Mouse (Mus musculus) Patski (cell line): ENCODE measurements around the gene Npr2. TPM values are rescaled to one million over a fixed set of nuclear protein-coding genes. Genes with fewer than 3 reads are reported as not detected.
A peak's percentile ranks its signal among the peaks of the same experiment; 100 is the strongest.

Experiments used
- ATAC-seq: fragments of 100-300 bp; one replicate; pipeline ENCODE4 v1.8.0; 2021
- CTCF ChIA-PET: fragments of 350-600 bp; sonication (Branson Sonifier 250); formaldehyde crosslinking; loops from one replicate; lab custom pipeline; 2022; ENCODE audit warnings: inconsistent platforms; lab: Charles Lee
- POLR2A ChIA-PET: fragments of 350-600 bp; sonication (Branson Sonifier 250); formaldehyde crosslinking; loops from one replicate; lab custom pipeline; 2022; ENCODE audit warnings: antibody characterized with exemption, inconsistent platforms; lab: Charles Lee
- DNase-seq: peaks from one replicate; pipeline ENCODE4 v3.0.0-alpha.2; 2011; ENCODE audit warnings: low read depth, low spot score
- H3K27me3 ChIP-seq: fragments of 371-371 bp; one replicate; pipeline ENCODE4 v1.5.1; 2021
- CTCF ChIP-seq: fragments of 100-300 bp; IDR thresholded peaks from one replicate; pipeline ENCODE4 v1.5.1; 2021
- in situ Hi-C: fragments of 300-500 bp; cut with MboI; formaldehyde crosslinking; loops from 3 replicates; pipeline ENCODE4 v1.11.1; 2018; ENCODE audit warnings: low pct_unique_long_range_greater_than_20kb, mixed read lengths
- polyA plus RNA-seq: library from polyadenylated mRNA; unstranded; gene quantifications from one replicate; pipeline ENCODE4 v1.2.3, GENCODE M21; 2021

Npr2 gene
- polyA plus RNA-seq: 47.2 TPM

DNA sequence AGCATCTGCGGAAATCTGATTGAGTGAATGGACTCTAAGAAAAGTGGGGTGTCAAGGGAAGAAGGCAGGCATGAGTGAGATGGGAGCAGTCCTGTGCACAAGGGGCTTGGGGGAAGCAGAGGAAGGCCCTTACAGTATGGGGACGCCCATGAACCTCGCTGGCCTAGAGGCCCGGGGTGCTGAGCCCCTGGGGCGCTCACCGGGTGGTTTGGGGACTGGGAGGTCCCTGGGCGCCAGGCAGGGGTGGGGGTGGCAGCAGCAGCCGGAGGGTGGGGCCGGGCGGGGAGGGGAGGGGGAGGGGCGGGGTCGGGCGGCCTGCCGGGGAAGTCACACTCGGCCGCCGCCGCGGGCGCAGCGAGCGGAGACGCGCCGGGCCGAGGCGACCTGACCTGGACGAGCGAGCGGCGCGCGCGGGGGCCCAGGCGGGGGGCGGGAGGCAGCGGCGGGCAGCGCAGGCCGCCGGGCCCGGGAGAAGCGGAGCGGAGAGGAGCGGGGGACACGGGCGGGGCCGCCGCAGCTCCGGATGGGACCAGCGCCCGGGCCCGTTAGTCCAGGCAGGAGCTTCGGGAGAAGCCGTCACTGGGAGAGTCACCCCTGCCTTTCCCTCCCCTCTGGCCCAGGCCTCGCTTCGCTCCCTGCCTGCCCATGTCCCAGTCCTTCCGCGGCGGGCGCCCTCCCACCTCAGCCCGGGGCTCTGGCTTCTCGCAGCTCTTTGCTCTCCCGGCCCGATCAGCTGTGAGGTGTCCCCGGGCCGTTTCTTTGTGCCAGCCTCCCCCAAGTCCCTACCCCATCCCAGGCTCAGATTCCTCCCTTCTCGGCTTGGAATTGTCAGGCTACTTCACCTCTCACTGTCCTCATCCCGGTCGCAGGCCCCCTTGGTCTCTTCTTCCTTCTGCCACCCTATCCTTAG is at the start of gene Npr2:
Gene Npr2 (plus strand): TSS at position 890 of the 910 bp plus-strand sequence.
- in situ Hi-C loops: loop anchor here (5.0 kb wide), 1 partner anchor 76 kb away; no protein-coding TSS in a partner anchor
- CTCF ChIA-PET: interaction anchor here (1.0 to 1.8 kb wide), 9 partner anchors 13 to 113 kb away, joined by 3 to 15 read pairs (median 4); partner anchors contain the start of gene Hint2
- H3K27me3 ChIP-seq: no peaks in the 10 kb centered on the region
- DNase-seq (no peak), ATAC-seq (peak; percentile 26)
- TF ChIP-seq CTCF: no peak
- POLR2A ChIA-PET: interaction anchor here (1.0 to 1.8 kb wide), 3 partner anchors 24 to 37 kb away, joined by 3 to 5 read pairs (median 4); no protein-coding TSS in a partner anchor

DNA sequence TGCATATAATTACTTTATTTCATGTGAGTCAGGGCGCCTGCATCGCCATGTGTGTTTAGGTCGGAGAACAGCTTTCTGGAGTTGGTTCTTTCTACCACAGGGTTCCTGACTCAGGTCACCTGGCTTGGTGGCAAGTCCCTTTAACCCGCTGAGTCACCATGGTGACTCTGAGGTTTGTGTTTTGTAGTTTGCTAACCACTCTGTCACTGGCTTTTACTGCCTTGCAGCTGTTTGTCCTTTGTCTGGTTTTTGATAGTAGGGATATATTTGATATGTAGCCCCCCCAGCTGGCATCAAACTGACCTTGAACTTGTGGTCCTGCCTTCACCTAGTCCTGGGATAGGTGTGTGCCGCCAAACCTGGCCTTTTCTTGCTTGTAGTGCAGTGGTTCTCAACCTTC is 49.5 kb upstream of the Npr2 start:
- no peak for TF ChIP-seq CTCF
- no peak for ATAC-seq
- H3K27me3 ChIP-seq: no peaks in the 10 kb centered on the region
- ChIA-PET POLR2A (interaction anchor here (0.6 to 1.1 kb wide), 2 partner anchors 20 to 22 kb away, joined by 3 read pairs; no protein-coding TSS in a partner anchor), CTCF (interaction anchor here (1.0 kb wide), 1 partner anchor 11 kb away, joined by 3 read pairs; no protein-coding TSS in a partner anchor)
- no peak for DNase-seq
- in situ Hi-C loops: no loop called here

DNA sequence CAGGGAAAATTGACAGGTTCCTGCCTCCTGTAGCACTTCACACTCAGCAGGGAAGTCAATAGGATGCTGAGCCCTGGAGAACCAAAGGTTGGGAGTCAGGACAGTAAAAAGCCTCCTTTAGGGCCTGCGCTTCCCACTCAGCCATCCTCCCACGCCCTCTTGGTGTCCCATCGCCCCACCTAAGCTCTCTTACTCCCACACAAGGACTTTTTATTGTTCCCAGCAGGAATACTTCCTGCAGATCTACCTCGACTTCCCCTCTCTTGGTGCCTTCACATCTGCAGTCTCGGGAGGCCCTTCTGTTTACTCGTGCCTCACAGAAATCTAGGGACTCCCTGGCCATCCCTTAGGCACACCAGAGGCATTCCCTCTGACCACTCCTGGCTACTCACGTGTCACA is 48.3 kb upstream of the Npr2 start:
- no peaks in the 10 kb centered on the region for H3K27me3 ChIP-seq
- ChIA-PET POLR2A (no interaction called here), CTCF (interaction anchor here (0.9 to 1.2 kb wide), 3 partner anchors 10 to 142 kb away, joined by 3 read pairs; no protein-coding TSS in a partner anchor)
- in situ Hi-C loops: no loop called here
- TF ChIP-seq CTCF: no peak
- no peak for DNase-seq
- no peak for ATAC-seq

DNA sequence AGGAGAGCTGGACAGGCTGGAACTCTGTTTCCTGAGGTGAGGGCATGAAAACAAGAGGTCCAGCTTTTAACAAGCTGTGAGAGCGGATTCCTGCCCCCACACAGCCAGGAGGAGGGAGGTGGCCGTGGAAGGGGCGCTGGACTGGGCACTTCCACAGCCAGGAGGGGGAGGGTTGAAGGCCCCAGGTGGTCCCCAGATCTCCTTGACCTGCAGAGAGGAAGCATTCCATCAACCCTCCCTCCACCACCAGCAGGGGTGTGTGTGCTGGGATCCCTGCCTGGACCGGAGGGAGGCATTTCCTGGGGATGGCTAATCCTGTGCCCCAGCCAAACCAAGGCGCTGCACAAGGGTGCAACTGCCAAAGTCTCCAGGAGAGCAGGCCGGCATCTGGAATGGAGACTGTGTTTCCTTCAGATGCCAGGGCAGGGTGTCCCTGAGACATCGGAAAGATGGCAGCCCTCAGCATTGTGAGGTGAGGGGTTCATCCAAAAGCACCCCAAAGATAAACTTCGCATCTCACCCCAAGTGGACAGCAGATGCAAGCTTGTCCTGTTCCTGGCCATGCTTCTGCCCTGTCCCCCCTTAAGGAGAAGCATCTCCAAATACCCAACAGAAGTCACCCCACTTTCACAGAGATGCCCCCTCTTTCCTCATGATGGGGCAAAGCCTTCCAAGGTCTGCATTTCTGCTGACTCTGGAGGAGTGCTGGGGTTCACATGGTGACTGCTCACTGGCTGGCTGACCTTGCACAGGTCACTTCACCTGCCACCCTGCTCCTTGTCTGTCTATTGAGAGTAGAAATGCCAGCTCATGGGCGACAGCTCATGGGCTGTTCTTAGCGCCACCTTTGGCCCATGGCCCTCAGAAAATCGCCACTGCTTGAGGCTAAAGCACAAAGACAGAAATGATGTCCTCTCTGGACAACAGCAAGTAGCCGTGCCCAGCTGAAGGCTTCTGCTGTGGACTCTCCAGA is 47.0 kb upstream of the Npr2 start, which contains the start of gene Msmp:
Gene Msmp (minus strand): TSS at position 51 of the 973 bp plus-strand sequence.
- TF ChIP-seq CTCF: no peak
- ATAC-seq (no peak), DNase-seq (no peak)
- ChIA-PET POLR2A (interaction anchor here (0.7 kb wide), 1 partner anchor 36 kb away, joined by 4 read pairs; no protein-coding TSS in a partner anchor), CTCF (interaction anchor here (1.2 kb wide), 1 partner anchor 144 kb away, joined by 3 read pairs; no protein-coding TSS in a partner anchor)
- no peaks in the 10 kb centered on the region for H3K27me3 ChIP-seq
- in situ Hi-C loops: no loop called here

DNA sequence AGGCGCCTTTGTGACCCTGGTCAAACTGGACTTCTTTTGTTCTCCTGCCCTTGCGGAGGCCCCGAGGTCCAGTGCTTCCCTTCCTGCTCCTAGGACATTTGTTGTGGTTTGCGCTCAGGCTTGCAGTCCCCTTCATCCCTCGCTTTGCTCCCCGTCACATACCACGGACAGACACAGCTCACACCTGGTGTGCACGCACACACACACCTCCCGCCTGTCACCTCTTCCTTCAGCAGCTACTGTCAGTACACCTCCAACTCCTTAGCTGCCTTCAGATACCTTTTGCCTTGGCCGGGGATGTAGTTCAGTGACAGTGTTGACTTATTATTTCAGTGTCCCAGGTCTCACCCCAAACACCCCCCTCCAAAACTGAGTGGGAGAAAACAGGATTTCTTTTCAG is 46.1 kb upstream of the Npr2 start:
- in situ Hi-C loops: no loop called here
- ChIA-PET CTCF (no interaction called here), POLR2A (no interaction called here)
- ATAC-seq (no peak), DNase-seq (no peak)
- H3K27me3 ChIP-seq: no peaks in the 10 kb centered on the region
- TF ChIP-seq CTCF: no peak

DNA sequence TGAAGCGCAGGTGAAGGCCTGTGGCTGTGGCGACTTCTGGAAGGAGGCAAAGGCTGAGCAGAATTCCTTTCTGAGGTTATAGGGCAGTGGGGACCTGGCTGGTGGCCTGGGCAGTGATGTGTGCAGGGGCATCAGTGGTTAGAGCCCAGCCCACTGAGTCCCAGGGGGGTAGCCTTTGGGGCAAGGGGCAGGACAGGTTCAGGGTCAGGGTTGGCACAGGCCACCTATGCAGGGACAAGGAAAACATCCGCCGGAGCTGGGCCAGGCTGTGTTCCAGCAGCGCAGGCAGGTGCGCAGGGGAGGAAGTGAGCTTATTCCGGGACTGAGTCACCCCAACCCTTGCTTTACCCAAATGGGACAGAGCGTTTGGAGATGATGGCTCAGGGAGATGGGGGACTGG is 45.3 kb upstream of the Npr2 start:
- DNase-seq (no peak), ATAC-seq (no peak)
- POLR2A ChIA-PET: no interaction called here
- CTCF ChIA-PET: no interaction called here
- in situ Hi-C loops: no loop called here
- no peaks in the 10 kb centered on the region for H3K27me3 ChIP-seq
- TF ChIP-seq CTCF: no peak

DNA sequence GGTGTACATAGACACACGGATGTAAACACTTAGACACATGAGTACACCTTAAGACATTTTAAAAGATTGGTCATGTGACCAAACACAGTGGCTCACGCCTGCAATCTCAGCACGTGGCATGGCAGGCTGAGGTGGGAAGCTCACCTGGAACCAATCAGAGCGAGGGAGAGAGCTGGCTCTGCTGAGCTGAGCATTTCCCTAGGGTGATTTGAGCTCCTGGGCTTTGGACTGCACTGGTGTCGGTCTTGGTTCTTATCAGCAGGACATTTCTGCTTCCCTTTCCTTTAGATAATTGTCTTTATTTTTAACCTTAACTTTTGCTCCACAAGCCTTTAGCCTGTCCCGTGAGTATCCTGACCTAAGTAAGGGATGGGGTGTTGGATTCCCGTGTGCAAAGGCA is 44.1 kb upstream of the Npr2 start:
- ATAC-seq: no peak
- TF ChIP-seq CTCF: no peak
- CTCF ChIA-PET: no interaction called here
- in situ Hi-C loops: no loop called here
- no peaks in the 10 kb centered on the region for H3K27me3 ChIP-seq
- POLR2A ChIA-PET: interaction anchor here (0.7 kb wide), 1 partner anchor 527 kb away, joined by 3 read pairs; no protein-coding TSS in a partner anchor
- no peak for DNase-seq

DNA sequence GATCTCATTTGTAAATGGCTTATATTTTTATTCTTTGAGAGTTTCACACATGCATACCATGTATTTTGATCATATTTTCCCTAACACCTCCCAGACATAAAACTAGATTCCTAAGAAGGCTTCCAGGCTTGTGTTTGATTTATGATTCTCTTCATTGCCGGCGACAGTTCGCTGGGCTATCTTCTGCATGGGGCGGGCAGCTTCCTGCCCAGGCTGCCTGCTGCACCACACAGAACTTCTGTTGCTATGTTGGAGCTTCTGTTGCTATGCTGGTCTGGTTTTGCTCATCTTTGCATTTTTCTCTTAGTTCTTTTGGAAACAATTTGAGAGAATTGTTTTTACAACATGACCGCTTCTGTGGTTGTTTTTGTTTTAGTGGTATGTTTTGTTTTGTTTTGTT is 40.2 kb upstream of the Npr2 start:
- TF ChIP-seq CTCF: no peak
- POLR2A ChIA-PET: no interaction called here

GRCm38 (mm10) chr4:43591961-43592360 is 39.8 kb upstream of the Npr2 start:
- ChIA-PET POLR2A (no interaction called here), CTCF (interaction anchor here (1.1 kb wide), 1 partner anchor 38 kb away, joined by 3 read pairs; no protein-coding TSS in a partner anchor)
- TF ChIP-seq CTCF: no peak
- no peak for DNase-seq
- in situ Hi-C loops: no loop called here
- H3K27me3 ChIP-seq: peaks cover 7% of the 10 kb centered on the region
- no peak for ATAC-seq

More for the DNA sequence above, 40.2 kb upstream of the Npr2 start:
- CTCF ChIA-PET: interaction anchor here (1.1 kb wide), 1 partner anchor 39 kb away, joined by 3 read pairs; no protein-coding TSS in a partner anchor
- peaks cover 7% of the 10 kb centered on the region for H3K27me3 ChIP-seq
- ATAC-seq (no peak), DNase-seq (no peak)
- in situ Hi-C loops: no loop called here
